Mouse (Mus musculus): ENCODE data around the gene Rinl.

Gene Rinl

DNA sequence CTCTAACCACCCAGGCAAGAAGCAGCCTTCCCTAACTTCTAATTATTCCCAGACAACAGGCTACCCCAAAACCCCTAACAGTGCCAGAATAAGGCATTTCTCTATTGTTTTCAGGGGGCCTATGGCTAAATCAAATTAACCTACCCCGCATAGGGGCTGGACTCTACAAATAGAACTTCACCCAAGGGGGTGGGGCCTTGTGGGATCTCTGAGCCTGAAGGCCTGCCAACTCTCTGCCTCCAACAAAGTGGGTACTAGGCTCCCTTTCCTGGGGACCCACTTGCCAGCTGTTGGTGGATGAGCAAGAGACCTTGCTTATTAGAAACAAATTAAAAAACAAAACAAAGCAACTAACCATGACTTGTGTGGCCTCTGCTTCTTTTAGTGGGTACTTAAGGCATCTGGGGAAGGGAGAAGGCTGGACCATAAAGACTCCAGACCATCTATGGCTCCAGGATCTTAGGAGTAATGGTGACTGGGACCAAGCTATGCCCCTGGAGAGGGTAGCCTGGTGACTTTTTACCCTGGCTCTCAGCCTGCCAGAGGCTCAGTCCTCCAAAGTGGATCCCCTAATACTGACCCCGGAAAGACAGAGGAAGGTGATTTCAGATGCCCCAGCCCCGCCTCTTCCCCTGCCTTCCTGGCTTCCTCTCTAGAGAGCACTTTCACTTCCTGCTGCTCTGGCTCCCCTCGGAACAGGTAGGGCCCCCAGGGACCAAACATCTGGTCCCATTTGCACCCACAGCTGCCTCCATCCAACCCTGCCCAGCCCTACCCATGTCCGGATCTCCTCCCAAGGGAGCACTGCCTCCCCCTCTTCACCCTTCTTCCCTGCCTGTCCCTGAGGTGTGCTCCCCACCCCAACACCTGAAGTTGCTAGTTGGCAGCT is at the start of gene Rinl:
Gene Rinl (plus strand): TSS at position 663 of the 889 bp plus-strand sequence.
- DNase-seq (ENCODE audit: extremely low spot score, low spot score), result no peak

DNA sequence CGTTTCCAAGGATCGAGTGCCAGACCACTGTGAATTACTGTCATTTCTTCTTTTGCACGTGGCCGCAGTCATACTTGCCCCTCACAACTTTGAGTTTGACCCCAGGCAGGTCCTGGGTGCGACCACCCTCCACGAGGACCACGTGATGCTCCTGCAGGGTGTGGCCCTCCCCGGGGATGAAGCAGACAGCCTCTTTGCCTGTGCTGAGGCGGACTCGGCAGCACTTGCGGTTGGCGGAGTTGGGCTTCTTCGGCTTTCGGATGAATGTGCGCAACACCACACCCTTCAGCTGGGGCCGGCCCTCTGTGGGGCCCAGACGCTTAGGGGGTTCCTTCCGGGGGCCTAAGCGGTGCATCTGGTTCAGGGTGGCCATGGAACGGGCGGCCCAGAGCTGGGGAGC is 48.9 kb upstream of the Rinl start:
- DNase-seq (ENCODE audit: extremely low spot score, low spot score), result no peak

DNA sequence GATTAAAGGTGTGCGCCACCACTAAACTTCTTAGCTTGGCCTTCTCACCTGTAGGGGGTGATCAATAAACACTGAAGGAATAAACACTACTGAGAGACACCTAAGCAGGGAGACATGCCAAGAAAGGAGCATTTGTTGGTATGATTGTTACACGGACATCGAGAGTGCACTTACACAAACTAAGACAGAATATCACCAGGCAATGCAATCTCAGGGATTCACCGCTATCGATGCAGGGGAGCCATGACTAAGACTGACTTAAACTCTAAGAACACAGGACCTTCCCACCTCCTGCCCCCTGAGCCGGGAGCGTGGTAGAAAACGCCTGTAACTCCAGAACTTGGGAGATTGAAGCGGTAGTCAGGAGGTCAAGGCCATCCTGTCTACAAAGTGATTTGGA is 47.8 kb upstream of the Rinl start:
- DNase-seq (ENCODE audit: extremely low spot score, low spot score), result no peak

DNA sequence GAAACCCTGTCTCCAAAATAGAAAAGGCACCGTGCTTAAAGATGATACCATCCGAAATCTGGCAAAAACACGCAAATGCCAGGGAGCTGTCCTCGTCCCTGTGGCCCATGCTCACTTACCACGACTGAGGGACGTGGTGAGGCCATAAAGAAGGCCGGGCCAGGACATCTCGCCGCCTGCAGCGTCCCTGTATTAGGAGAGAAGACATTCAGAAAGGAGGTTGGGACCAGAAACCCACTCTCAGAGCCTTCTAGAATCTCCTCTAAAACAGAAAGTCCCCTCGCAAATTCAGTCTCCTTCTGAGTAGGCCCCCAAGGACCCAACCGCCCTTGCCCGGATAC is 47.4 kb upstream of the Rinl start:
- DNase-seq (ENCODE audit: extremely low spot score, low spot score), result no peak

DNA sequence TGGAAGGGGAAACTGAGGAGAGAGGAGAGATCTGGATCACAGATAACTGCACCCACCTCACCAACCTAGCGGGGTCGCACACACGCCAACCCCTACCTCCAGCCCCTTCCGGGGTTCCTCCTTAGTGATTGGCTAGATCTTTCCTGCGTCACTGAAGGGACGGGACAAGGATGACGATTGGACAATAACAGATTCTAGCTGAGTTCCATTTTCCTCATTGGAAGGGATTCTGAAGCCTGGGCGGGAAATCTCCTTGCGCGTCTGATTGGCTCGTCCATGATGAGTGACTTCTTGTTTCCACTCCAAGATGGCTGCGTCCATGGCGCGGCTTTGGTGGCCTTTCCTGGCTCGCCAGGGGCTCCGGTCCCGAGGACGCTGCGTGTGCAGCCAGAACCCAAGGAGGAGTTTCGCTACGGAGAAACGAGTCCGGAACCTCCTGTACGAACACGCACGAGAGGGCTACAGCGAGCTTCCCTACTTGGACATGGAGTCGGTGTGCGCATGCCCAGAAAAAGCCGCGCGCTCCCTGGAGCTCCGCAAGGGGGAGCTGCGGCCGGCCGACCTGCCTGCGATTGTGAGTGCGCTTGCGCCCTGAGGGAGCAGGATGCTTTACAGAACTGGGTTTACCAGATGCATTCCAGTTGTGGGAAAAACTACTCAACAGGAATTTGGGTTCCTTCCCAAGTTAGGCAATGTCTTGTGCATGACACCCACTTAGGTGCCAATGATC is 46.9 kb upstream of the Rinl start, which contains the start of the genes Mrps12 and Sars2:
Gene Mrps12 (minus strand): TSS at position 112 of the 730 bp plus-strand sequence.
Gene Sars2 (plus strand): TSS at position 284 of the 730 bp plus-strand sequence.
- DNase-seq (ENCODE audit: extremely low spot score, low spot score), result peak; percentile 99

DNA sequence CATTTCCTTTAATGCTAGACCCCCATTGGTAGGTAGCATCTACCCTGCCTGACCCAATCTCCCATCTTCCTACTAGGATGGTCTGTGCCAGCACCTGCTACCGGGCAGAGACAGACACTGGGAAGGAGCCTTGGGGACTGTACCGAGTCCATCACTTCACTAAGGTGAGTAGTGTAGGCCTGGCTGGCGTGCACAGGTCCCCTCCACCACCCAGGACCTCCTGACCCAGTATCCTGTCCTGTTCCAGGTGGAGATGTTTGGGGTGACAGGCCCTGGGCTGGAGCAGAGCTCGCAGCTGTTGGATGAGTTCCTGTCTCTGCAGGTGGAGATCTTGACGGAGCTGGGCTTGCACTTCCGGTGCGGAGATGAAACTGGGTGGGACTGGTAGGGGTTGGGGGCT is 38.8 kb upstream of the Rinl start:
- no peak for DNase-seq (ENCODE audit: extremely low spot score, low spot score)

DNA sequence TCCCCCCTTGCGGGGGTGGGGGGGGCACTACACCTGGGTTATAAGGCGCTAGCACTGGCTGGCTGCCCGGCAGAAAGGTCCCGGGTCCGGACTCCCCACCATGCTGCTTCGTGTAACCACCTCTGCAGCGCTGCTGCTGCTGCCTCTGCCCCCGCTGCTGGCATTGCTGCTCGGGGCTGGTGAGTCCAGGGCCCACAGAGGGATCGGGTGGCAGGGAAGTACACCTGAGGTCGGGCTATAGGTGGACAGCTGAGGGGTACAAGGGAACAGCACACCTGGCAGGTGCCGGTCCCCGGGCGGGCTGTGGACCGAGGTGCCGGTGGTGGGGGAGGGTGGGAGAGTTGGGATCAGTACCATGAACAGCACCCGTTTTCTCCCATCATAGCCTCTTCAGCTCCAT is 32.7 kb upstream of the Rinl start, which contains the start of gene Ccer2:
Gene Ccer2 (plus strand): TSS at position 96 of the 400 bp plus-strand sequence.
- peak; percentile 24 for DNase-seq (ENCODE audit: extremely low spot score, low spot score)

DNA sequence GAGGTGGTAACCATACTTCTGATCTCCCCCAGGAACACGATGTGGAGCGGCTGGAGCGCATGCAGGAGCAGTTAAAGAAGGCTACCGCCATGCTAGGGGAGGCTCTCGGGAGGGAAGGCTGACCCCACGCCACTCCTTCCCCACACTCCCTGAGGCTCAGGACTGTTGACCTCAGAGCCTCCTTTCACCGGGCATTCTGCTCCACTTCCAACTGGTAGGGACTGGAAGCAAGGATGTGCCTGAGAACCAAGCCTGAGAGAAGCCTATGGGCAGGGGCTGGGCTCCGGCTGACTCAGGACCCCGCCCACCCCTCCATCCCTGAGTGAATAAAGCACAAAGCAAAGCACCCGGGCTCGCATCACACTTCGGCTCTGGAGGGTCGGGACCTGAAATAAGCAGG is 30.1 kb upstream of the Rinl start:
- no peak for DNase-seq (ENCODE audit: extremely low spot score, low spot score)

DNA sequence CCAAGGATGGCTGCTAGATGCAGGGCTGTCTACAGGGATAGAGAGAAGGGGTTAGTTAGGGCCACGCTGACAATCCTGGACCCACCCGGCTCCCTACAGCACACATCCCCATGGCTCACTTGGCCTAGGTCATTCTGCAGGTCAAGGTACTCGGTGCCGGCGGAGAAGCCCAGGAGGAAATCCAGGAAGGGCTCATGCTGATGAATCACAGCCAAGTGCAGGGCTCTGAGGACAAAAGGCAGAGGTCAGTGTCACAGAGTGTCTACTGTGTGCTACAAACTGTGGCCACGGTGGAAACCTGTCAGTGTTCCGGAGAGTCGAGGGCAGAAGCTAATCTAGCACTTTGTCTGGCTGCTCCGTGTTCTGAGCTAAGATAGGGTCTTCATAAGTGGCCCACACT is 26.9 kb upstream of the Rinl start:
- no peak for DNase-seq (ENCODE audit: extremely low spot score, low spot score)

DNA sequence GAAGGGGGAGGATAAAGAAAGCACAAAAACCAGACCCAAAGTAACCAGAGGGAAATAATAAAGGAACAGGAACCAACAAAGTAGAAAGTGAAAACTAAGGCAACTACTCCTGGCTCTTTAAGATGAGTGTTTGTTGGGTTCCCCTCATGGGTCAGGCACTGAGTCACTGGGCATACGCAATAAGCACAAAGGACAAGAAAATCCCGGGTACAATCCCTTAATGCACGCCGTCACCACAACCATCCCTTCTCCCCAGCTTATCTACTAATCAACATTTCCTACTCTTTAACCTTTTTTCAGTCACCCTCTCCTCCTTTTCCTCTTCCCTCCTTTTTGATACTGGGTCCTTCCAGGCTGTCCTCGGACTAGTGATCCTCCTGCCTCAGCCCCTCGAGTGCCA is 23.6 kb upstream of the Rinl start:
- no peak for DNase-seq (ENCODE audit: extremely low spot score, low spot score)

DNA sequence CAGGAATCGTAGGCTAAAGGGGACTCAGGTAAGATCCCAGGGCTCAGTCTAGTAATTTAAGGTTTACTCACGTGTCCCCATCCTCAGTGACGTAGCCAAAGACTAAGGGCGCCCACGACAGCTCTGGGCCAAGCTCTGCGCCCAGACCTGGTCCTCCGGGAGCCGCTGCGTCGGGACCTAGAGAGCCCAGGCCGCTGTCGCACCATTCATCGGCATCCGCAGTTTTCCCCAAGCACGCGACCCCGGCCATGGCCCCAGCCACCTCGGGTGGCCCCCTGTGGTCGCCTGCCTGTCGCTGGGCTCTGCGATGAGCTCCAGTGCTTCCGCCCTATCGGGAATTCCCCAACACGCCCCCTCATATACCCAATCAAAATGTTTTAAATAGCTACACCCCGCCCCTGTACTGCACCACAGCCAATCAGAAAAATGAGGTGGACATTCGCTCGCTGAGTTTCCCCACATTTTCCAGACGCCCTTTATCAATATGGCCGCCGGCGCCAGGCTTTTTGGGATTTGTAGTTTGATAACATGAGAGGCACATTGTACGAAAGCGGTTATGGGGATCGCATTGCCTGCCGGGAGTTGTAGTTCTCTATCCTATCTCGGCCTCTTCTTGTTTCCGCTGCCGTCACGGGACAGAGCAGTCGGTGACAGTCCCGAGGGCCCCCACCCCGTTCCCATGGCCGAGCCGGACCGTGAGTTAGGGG is 22.4 kb upstream of the Rinl start, which contains the start of gene Sirt2:
Gene Sirt2 (plus strand): TSS at position 563 of the 707 bp plus-strand sequence.
- DNase-seq (ENCODE audit: extremely low spot score, low spot score), result peak; percentile 96

DNA sequence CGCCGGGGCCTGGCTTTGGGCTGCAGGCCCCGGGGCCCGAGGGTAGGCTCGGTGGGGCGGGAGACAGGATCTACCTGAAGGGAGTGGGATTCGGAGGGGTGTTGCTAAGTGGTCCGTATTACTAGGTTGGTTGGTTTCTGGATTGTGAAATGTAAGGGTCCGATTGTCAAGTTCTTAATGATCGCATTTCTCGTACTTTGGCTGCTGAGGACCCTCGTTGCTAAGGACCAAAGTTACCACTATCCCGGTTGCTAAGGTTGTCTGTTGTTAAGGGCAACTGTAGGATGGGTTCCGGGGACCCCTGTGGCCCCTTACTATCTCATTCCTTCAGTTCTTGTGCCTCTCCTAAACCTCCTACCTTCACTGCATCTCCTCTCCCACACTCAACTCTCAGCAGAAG is 21.9 kb upstream of the Rinl start:
- no peak for DNase-seq (ENCODE audit: extremely low spot score, low spot score)

DNA sequence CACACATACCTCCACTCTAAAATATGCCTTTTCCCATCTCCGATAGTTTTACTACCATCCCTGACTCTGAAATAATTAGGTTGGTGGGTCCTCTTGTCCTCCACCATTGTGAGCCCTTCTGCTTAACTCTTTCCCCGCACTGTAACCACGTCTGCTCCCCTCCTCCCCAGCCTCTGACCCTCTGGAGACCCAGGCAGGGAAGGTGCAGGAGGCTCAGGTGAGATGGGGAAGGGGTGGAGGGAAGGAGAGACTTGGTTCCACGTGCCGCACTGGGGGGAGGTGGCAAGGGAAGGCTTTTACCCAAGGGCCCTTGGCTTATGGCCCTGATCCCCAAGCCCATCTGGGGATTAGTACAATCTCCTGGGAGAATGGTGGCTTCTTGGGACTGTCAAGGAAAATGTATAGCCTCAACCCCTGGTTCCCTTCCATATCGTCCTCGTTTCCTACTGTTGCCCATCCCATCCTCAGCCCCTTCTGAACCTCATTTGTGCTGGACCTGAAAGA is 21.3 kb upstream of the Rinl start, which contains the start of gene Nfkbib:
Gene Nfkbib (minus strand): TSS at position 51 of the 504 bp plus-strand sequence.
- no peak for DNase-seq (ENCODE audit: extremely low spot score, low spot score)

DNA sequence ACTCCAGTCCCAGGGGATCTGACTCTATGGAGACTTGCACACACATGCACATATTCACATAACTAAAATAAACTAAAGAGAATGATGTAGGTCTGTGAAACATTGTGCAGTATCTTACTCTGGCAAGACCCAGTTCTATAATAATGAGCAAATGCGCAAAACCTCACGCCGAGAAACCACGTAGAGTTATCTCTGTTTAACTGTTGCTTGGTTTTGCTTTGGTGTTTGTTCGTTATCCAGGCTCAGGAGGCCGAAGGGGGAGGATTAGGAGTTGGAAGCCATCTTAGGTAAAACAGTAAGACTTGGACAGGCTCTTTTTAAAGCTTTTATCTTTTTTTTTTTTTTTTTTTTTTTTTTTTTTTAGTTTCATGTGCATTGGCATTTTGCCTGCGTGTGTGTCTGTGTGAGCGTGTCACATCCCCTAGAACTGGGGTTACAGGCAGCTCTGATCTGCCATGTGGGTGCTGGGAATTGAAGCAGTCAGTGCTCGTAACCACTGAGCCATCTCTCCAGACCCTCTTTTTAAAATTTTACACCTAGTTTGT is 19.3 kb upstream of the Rinl start:
- no peak for DNase-seq (ENCODE audit: extremely low spot score, low spot score)

DNA sequence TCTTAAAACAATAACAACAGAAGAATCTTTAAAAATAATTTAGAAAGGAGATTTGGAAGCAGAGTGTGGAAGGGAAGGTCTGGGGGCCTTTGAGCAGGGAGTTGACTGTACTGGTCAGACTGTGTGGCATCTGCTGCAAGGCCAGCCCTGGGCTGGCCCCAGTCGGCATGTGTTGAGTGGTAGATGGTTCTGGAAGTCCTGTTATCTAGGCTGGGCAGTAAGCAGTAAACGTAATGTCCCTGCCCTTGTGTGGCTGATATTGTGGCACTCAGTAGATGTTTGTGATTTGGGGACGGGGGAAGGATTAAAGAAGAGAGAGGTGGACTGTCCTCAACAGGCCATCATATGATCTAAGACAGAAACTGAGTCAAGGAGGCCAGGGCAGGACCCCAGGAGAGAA is 18.5 kb upstream of the Rinl start:
- DNase-seq (ENCODE audit: extremely low spot score, low spot score), result no peak

DNA sequence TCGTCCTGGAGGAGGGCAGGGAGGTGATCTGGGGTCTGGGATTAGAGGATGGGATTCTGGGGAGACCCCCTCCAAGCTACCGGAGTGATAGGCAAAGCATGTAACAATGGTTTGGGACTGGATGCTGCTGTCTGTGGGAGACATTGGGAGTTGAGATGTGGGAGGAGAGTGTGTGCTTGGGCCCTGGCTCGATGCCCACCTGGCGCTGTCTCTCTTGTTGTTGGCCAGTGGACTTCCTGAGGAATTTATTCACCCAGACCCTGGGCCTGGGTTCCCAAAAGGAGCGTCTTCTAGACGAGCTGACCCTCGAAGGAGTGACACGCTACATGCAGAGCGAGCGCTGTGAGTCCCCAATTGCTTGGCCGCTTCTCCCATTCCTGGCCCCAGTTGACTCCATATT is 16.9 kb upstream of the Rinl start:
- DNase-seq (ENCODE audit: extremely low spot score, low spot score), result no peak

DNA sequence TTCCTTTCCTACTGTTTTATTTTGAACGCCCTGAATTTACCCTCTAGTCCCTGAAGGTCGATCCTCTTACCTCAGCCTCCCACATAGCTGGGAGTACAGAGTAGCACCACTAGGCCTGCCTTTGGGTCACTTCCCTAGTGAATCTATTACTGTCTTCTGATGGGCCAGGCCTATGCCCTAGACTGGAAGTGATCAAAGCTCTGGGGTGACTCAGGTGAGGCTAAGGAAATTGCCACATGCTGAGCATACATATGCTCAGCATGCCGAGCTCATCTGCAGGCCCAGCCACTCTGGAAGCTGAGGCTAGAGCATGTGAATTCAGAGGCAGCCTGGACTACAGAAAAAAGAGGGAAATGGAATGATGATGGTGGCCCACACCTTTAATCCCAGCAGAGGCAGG is 15.6 kb upstream of the Rinl start:
- no peak for DNase-seq (ENCODE audit: extremely low spot score, low spot score)

DNA sequence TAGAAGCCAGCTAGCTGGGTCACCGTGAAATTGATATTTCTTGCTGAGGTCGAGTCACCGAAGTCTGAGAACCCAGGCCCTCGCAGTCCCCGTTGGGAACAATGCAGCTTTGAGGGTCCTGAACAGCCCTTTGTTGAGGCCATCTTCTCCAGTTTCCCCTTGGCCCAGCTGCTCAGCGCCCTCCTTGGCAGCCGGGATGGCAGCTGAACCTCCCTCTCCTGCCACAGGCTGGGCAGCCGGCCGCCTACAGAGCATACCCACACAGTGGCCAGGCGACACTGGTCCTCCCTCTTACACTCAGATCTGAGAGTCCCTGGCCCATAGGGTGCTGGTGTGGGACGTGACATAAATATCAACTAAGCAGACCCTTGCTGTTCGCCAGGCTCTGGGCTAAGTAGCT is 14.6 kb upstream of the Rinl start:
- no peak for DNase-seq (ENCODE audit: extremely low spot score, low spot score)

DNA sequence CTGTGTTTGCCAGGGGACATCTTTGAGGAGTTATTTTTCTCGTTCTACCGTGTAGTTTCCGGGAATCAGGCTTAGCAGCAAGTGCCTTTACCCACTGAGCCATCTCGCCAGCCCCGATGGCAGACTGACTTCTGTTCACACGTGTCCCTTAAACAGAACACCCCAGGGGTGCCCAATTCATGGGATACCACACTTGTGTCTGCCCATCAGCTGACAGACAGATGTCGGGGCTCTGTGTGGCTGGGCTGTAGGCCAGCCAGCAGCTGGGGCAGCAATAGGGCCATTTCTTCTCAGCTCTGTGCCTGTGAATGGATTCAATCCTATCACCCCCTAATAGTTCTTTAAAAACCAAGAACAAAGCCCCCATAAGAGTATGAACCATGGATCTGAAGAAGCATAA is 13.6 kb upstream of the Rinl start:
- no peak for DNase-seq (ENCODE audit: extremely low spot score, low spot score)

DNA sequence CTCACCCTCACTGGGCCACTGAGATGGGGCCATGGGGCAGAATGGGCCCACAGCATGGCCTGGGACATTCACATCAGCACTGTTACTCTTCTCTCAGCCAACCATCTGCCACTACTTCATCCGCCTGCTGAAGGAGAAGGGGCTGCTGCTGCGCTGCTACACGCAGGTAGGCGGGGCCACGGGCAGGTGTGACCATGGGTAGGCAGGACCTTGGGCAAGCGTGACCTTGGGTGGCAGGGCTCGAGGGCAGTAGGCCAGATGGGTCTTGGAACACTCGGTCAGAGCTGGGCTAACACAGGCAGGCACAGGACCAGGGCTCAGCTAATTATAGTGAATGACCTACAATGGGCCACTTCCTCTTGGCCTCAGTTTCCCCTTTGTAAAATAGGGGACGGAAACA is 9.9 kb upstream of the Rinl start:
- DNase-seq (ENCODE audit: extremely low spot score, low spot score), result no peak

DNA sequence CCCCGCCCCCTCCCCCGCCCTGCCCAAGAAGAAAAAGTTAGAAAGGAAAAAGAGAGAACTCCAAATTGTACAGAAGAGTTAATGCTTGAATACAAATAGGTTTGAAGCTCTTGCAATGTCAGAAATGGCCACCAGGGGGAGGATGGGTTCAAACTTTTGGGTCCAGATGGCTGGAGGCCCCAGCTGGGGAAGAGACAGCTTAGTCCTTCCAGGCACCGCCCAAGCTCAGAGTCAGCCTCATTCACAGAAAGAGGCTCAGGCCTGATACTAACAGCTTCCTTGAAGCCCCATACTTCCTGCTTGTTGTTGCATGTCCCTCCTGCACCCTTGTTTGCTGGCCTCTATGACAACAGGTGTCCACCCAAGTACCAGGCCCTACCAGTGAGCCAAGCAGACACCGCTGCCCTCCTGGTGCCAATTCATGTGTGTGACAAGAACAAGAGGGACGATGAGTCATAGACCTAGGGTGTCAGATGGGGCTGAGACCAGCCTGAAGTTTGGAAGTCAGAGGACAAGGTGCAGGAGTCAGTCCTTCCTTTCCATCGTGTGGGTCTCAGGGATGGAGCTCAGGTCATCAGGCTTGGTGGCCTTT is 8.6 kb upstream of the Rinl start:
- DNase-seq (ENCODE audit: extremely low spot score, low spot score), result peak; percentile 86
